Mouse (Mus musculus): ENCODE data around the gene Fezf2. TPM values are rescaled to one million over a fixed set of nuclear protein-coding genes. Genes with fewer than 3 reads are reported as not detected.

The Fezf2 gene
- total RNA-seq, 2 experiments from 2014 or later = 40.4 to 46.2 TPM

GRCm38 (mm10) chr14:12340238-12341074 lies 7.5 kb downstream of the Fezf2 start:
- TF ChIP-seq CTCF (conservative IDR thresholded peaks at IDR 0.05) = no peak
- Histone ChIP-seq H3K27ac (peak overlapping the region; percentile 92), H3K4me3 (peak overlapping the region; percentile 61)
- no peak for DNase-seq (ENCODE audit: low spot score in 2 of 2)

- DNase-seq (ENCODE audit: low spot score in 2 of 2) = no peak
- no peak for TF ChIP-seq CTCF (conservative IDR thresholded peaks at IDR 0.05)
- Histone ChIP-seq H3K27ac (peak overlapping the region; percentile 84), H3K4me3 (no peak overlapping the region)
These were observed 9.0 kb downstream of the Fezf2 start for GRCm38 (mm10) chr14:12338811-12339565.

GRCm38 (mm10) chr14:12337998-12338809 lies 9.8 kb downstream of the Fezf2 start:
- TF ChIP-seq CTCF (conservative IDR thresholded peaks at IDR 0.05) = no peak
- H3K4me3 ChIP-seq = peak overlapping the region; percentile 25; the same call in 1 of the 2 replicates
- peak in 1 of 2 experiments; percentile 62 for DNase-seq (ENCODE audit: low spot score in 2 of 2)
- H3K27ac ChIP-seq = peak overlapping the region; percentile 84

- no peak; the same call in 1 of the 2 replicates for TF ChIP-seq CTCF (conservative IDR thresholded peaks at IDR 0.05)
- Histone ChIP-seq H3K4me3 (no peak overlapping the region), H3K27ac (peak overlapping the region; percentile 84)
- DNase-seq (ENCODE audit: low spot score in 2 of 2) = peak in 1 of 2 experiments; percentile 73
These were observed 10.5 kb downstream of the Fezf2 start for GRCm38 (mm10) chr14:12337421-12337997.

GRCm38 (mm10) chr14:12334925-12335324 lies 13.1 kb downstream of the Fezf2 start:
- H3K4me3 ChIP-seq = no peak overlapping the region
- no peak for DNase-seq (ENCODE audit: low spot score in 2 of 2)
- no peak overlapping the region for H3K27ac ChIP-seq
- no peak for TF ChIP-seq CTCF (conservative IDR thresholded peaks at IDR 0.05)

- DNase-seq (ENCODE audit: low spot score in 2 of 2) = no peak
- Histone ChIP-seq H3K4me3 (no peak overlapping the region), H3K27ac (no peak overlapping the region)
- TF ChIP-seq CTCF (conservative IDR thresholded peaks at IDR 0.05) = peak; percentile 52
These were observed 14.4 kb downstream of the Fezf2 start for GRCm38 (mm10) chr14:12333622-12334021.

- H3K27ac ChIP-seq = no peak overlapping the region
- no peak overlapping the region for H3K4me3 ChIP-seq
- TF ChIP-seq CTCF (conservative IDR thresholded peaks at IDR 0.05) = no peak
- no peak for DNase-seq (ENCODE audit: low spot score in 2 of 2)
These were observed 44.9 kb downstream of the Fezf2 start for GRCm38 (mm10) chr14:12303106-12303505.

- TF ChIP-seq CTCF (conservative IDR thresholded peaks at IDR 0.05) = peak; percentile 84
- H3K27ac ChIP-seq = no peak overlapping the region
- H3K4me3 ChIP-seq = no peak overlapping the region
- DNase-seq (ENCODE audit: low spot score in 2 of 2) = peak; percentile 39 to 52
These were observed 47.3 kb downstream of the Fezf2 start for GRCm38 (mm10) chr14:12300677-12301076.

- no peak for DNase-seq (ENCODE audit: low spot score in 2 of 2)
- TF ChIP-seq CTCF (conservative IDR thresholded peaks at IDR 0.05) = no peak
- Histone ChIP-seq H3K4me3 (no peak overlapping the region), H3K27ac (no peak overlapping the region)
These were observed 47.7 kb downstream of the Fezf2 start for GRCm38 (mm10) chr14:12300275-12300674.

- DNase-seq (ENCODE audit: low spot score in 2 of 2) = no peak
- no peak overlapping the region for H3K4me3 ChIP-seq
- H3K27ac ChIP-seq = no peak overlapping the region
- TF ChIP-seq CTCF (conservative IDR thresholded peaks at IDR 0.05) = no peak
These were observed 48.3 kb downstream of the Fezf2 start for GRCm38 (mm10) chr14:12299654-12300053.

GRCm38 (mm10) chr14:12299171-12299570 lies 48.8 kb downstream of the Fezf2 start:
- no peak for TF ChIP-seq CTCF (conservative IDR thresholded peaks at IDR 0.05)
- Histone ChIP-seq H3K4me3 (no peak overlapping the region), H3K27ac (no peak overlapping the region)
- DNase-seq (ENCODE audit: low spot score in 2 of 2) = no peak

- Histone ChIP-seq H3K27ac (no peak overlapping the region), H3K4me3 (no peak overlapping the region)
- no peak for TF ChIP-seq CTCF (conservative IDR thresholded peaks at IDR 0.05)
- peak; percentile 70 to 89 for DNase-seq (ENCODE audit: low spot score in 2 of 2)
These were observed 51.6 kb downstream of the Fezf2 start for GRCm38 (mm10) chr14:12296391-12296790.

Other genes starting within 250 kb of the Fezf2 start
- under 1 TPM in 1 of 2 experiments, not detected in 1; 0.49 TPM for gene Gm49355, start 64.2 kb downstream of the Fezf2 start, total RNA-seq (2021)
- gene 3830406C13Rik, start 64.0 kb downstream of the Fezf2 start, total RNA-seq (2021) = 10 to 100 TPM; 28.6 to 30.4 TPM